Mouse (Mus musculus) inflammation-experienced regulatory T-cells, adult 6 months (primary cell): ENCODE data around the gene Gid8. TPM values are rescaled to one million over a fixed set of nuclear protein-coding genes. Genes with fewer than 3 reads are reported as not detected.

ENCODE experiments used
- ATAC-seq: one replicate; pipeline ENCODE4 v1.8.0; 2017
- polyA plus RNA-seq, 3 experiments: library from polyadenylated mRNA; unstranded; fragments of 100-300 nt; shearing (Covaris generic); gene quantifications; one replicate each; pipeline ENCODE4 v1.2.1; 2017

Gene Gid8
- polyA plus RNA-seq, 3 experiments from 2014 or later, result 20.2 to 22.8 (median 22.4) TPM

DNA sequence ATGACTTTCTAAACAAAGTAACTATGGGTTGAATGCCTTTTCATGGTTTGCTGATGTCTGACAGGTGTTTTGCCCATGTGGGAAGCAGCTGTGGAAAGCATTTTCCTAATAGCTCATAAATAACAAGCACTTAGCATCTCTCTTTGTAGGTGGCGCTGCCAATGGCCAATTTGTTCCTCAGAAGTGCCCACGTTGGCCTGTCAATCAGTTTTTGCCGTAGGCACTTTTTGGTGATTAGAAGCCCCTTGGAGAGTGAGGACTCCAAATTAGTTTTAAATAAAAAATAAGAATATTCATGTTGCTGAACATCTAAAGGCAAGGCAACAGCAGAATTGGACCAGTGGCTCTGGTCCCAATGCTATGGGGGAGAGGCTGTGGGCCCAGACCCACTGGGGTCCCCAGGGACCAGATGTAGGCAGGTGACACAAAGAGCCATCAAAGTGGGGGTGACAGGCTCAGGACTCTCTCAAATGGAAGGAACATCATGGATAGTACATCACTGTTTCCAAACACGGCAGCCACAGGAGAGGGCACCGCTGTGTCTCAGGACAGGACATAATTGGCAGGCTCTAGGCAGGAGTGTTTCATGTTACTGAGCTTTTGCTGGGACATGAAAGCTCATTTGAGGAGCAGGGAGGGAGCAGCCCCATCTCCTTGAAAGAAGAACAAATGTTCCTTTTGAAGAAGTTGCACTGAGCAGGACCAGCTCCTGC lies 45.2 kb downstream of the Gid8 start:
- no peak for ATAC-seq

DNA sequence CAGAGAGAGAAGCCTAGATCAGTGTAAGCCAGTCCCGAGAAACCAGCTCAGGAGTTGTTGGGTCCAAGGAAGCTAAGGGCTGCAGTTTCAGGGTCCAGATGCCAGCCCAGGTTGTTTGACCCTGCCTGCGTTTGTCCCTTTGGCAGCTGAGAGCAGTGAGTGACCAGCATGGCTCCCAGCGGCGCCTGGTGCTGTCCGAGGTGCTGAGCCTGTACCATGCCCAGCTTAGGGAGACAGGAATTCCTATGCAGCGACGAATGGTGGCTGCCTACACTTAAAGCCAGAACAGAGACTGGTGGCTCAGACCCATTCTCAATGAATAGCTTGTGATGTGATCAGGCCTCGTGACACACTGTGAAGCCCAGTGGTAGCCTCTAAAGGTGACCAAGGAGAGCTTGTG lies 46.0 kb downstream of the Gid8 start:
- no peak for ATAC-seq

GRCm38 (mm10) chr2:180756786-180757185 lies 46.9 kb downstream of the Gid8 start:
- ATAC-seq, result no peak

GRCm38 (mm10) chr2:180758513-180759263 lies 48.8 kb downstream of the Gid8 start:
- ATAC-seq, result no peak

DNA sequence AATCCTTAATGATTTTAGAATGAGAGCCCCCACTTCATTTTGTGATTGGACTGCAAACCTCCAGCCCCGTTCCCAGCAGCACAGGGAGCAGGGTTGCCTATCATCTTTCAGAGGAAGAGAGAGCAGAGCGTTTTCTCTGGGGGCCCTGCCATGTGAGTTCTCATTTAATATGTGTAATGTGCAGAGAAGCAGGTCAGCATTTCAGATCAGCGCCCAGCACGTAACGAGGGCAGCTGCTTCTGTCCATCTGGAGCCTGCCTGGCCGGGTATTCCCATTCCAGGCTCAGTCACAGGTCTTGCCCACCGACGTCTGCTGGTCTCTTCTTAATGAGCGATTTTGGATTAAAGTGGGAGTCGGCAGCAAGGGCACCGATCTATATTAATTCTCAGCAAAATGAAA lies 55.1 kb downstream of the Gid8 start:
- no peak for ATAC-seq

DNA sequence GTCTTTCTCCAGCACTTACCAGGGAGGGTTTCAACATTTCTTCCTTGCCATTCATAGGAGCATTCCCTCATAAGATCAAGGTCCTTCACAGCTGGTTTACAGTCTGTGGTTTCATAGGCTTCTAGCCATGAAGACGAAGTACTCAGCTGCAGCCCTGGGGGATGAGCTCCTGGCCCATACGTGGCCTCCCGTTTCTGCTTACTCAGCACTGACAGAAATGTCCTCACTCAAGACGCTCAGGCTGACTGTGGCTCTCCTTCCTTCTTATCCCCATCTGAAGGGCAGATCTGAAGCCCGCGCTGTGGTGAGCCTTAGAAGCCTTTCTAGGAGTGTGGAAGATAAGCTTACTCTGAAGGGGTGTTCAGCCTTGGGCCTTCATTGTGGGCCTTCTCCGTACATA lies 55.8 kb downstream of the Gid8 start:
- no peak for ATAC-seq

Other genes starting within 250 kb of the Gid8 start
- gene Ntsr1, start 210.1 kb upstream of the Gid8 start, polyA plus RNA-seq, result not detected
- 10 to 100 TPM; 15.8 to 28.5 (median 21.4) TPM for gene Mrgbp, start 128.8 kb upstream of the Gid8 start, polyA plus RNA-seq
- 10 to 100 TPM; 11.2 to 19.9 (median 12.3) TPM for gene Ogfr, start 120.9 kb upstream of the Gid8 start, polyA plus RNA-seq
- gene Col9a3, start 112.3 kb upstream of the Gid8 start, polyA plus RNA-seq, result 1 to 10 TPM in 1 of 3 experiments, under 1 TPM in 2; 0.19 to 1.5 (median 0.87) TPM
- under 1 TPM in 1 of 3 experiments, not detected in 2; 0.28 TPM for gene Tcfl5, start 67.4 kb upstream of the Gid8 start, polyA plus RNA-seq
- gene Dido1, start 118 bp upstream of the Gid8 start, polyA plus RNA-seq, result 10 to 100 TPM; 36.4 to 52.4 (median 45.3) TPM
- 10 to 100 TPM; 31.7 to 86.8 (median 66.9) TPM for gene Slc17a9, start 15.1 kb downstream of the Gid8 start, polyA plus RNA-seq
- not detected for gene Bhlhe23, start 66.8 kb downstream of the Gid8 start, polyA plus RNA-seq
- 10 to 100 TPM in 2 of 3 experiments, 1 to 10 TPM in 1; 8.7 to 13.0 (median 10.2) TPM for gene Ythdf1, start 210.8 kb downstream of the Gid8 start, polyA plus RNA-seq
- gene Birc7, start 218.9 kb downstream of the Gid8 start, polyA plus RNA-seq, result not detected
- gene Nkain4, start 244.6 kb downstream of the Gid8 start, polyA plus RNA-seq, result not detected